Mouse (Mus musculus) hindbrain, embryonic 11.5 days (tissue): ENCODE measurements around the gene Ecd. TPM values are rescaled to one million over a fixed set of nuclear protein-coding genes. Genes with fewer than 3 reads are reported as not detected.
A peak's percentile ranks its signal among the peaks of the same experiment; 100 is the strongest.
"Not testable (repeated sequence)": the region's sequence is repeated elsewhere in the genome, so short reads cannot be mapped to it uniquely, and the experiment has no call there.

Experiments
- ATAC-seq: fragments of 200-750 bp; cut with Nextera tagmentation; 2 replicates; pipeline ENCODE4 v1.8.0; 2017; ENCODE audit warnings: mild to moderate bottlenecking, moderate TSS enrichment, moderate library complexity; ENCODE audit not compliant: low FRiP score
- DNase-seq: peaks from one replicate; pipeline ENCODE4 v3.0.0-alpha.2; 2015; ENCODE audit warnings: low spot score
- H3K27ac ChIP-seq: fragments of 300-500 bp; sonication (generic); 2 replicates; pipeline ENCODE4 v1.5.1; 2014; ENCODE audit warnings: mild to moderate bottlenecking, low read depth, low read length
- H3K27me3 ChIP-seq: fragments of 300-500 bp; sonication (generic); 2 replicates; pipeline ENCODE4 v1.6.1; 2014; ENCODE audit warnings: mild to moderate bottlenecking, low read length, moderate library complexity, mixed read lengths; ENCODE audit not compliant: control insufficient read depth, insufficient read depth
- H3K36me3 ChIP-seq: fragments of 300-500 bp; sonication (generic); 2 replicates; pipeline ENCODE4 v1.6.1; 2014; ENCODE audit warnings: mild to moderate bottlenecking, low read length, moderate library complexity, mixed read lengths; ENCODE audit not compliant: control insufficient read depth, insufficient read depth
- H3K4me1 ChIP-seq: fragments of 300-500 bp; sonication (generic); replicated peaks from 2 replicates; pipeline ENCODE4 v1.6.1; 2014; ENCODE audit warnings: low read length, mixed read lengths; ENCODE audit not compliant: control insufficient read depth, insufficient read depth
- H3K4me2 ChIP-seq: fragments of 300-500 bp; sonication (generic); replicated peaks from 2 replicates; pipeline ENCODE4 v1.6.1; 2014; ENCODE audit warnings: mild to moderate bottlenecking, low read depth, low read length
- H3K4me3 ChIP-seq: fragments of 300-500 bp; sonication (generic); 2 replicates; pipeline ENCODE4 v1.5.1; 2014; ENCODE audit warnings: low read depth, low read length
- H3K9ac ChIP-seq: fragments of 300-500 bp; sonication (generic); 2 replicates; pipeline ENCODE4 v1.6.1; 2014; ENCODE audit warnings: low read depth, low read length
- H3K9me3 ChIP-seq: fragments of 300-500 bp; sonication (generic); 2 replicates; pipeline ENCODE4 v1.6.1; 2016; ENCODE audit warnings: low read length; ENCODE audit not compliant: control insufficient read depth
- WGBS: fragments of 180-500 bp; shearing (Covaris S2); extraction: QIAGEN DNeasy Blood & Tissue Kit; methylation state at CpG from one replicate; pipeline ENCODE4 v1.1.7; 2014; 5-methylcytosine and 5-hydroxymethylcytosine counted together
- polyA plus RNA-seq: library from polyadenylated mRNA; unstranded; fragments of >200 nt; fragmentation: Nextera tagmentation; extraction: Ambion mirVana; gene quantifications from 2 replicates; pipeline ENCODE4 v1.2.1, GENCODE M21; 2014

Ecd gene
- polyA plus RNA-seq, 1 experiment from 2014 or later, result 64.0 TPM

DNA sequence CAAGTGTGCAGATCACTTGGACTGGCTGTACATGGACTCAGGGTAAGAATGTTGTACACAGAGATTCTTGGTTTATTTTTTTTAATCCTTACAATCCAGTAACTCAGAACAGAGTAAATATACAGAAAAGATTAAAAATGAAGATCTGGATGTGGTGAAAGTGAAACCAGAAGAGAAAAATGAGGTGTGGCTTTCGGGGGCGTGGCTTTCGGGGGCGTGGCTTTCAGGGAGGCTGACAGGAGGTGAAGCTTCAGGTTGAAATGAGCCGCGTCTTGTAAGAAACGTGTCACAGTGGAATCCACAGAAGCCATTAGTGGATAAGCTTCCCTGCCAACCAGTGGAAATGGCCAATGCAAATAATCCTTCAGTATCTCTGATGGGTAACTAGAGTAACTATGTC is 7.1 kb downstream of the Ecd start:
- H3K4me1 ChIP-seq, result no peaks in the 10 kb centered on the region
- no peak overlapping the region for H3K4me3 ChIP-seq
- H3K9ac ChIP-seq, result no peak overlapping the region
- no peaks in the 10 kb centered on the region for H3K9me3 ChIP-seq
- WGBS, result 83% methylated on average over 7 of the region's 7 CpGs
- ATAC-seq, result no peak
- H3K36me3 ChIP-seq, result no peaks in the 10 kb centered on the region
- DNase-seq, result no peak
- no peak overlapping the region for H3K27ac ChIP-seq
- no peaks in the 10 kb centered on the region for H3K27me3 ChIP-seq
- no peak overlapping the region for H3K4me2 ChIP-seq

DNA sequence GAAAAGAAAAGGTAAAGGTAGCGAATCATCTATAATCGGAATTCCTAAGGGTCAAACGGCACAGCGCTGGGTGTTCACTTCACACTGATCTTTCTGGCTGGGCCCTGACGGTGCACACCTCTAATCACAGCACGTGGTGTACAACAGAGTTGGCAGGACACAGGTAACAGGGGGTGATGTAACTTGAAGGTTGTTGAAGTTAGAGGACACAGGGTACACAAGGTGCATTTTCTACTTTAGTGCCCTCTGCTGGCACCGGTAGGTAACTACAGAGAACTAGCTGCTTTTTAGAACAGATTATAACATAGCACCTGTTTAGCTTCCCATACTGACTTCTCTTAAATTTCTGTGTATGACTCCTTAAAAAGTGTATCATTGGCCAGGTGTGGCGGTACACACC is 7.8 kb downstream of the Ecd start:
- 87% methylated on average over 8 of the region's 8 CpGs for WGBS
- H3K36me3 ChIP-seq, result no peaks in the 10 kb centered on the region
- ATAC-seq (no peak), DNase-seq (peak; percentile 27)
- no peak overlapping the region for H3K9ac ChIP-seq
- H3K4me1 ChIP-seq, result no peaks in the 10 kb centered on the region
- H3K4me3 ChIP-seq, result no peak overlapping the region
- no peak overlapping the region for H3K27ac ChIP-seq
- no peaks in the 10 kb centered on the region for H3K27me3 ChIP-seq
- H3K9me3 ChIP-seq, result no peaks in the 10 kb centered on the region
- no peak overlapping the region for H3K4me2 ChIP-seq

DNA sequence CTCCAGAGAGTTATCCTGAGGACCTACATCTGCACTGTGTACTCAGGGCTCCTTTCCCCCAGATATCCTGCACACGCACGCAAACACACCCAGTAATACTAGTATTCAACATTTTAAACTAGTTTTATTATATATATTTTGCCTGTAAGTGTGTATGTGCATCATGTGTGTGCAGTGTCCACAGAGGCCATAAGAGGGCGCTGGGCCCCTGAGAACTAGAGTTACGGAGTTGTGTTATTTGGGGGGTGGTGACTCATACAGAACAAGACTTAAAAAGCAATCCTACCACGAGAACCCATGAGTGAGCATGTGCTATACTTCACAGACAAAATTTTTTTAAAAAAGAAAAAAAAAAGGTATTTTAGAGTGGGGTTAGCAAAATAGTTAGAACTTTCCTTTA is 8.5 kb downstream of the Ecd start:
- Histone ChIP-seq H3K27ac (no peak overlapping the region), H3K36me3 (0 out of 2 replicates have a peak, but pooled peaks cover under 1% of the 10 kb centered on the region), H3K27me3 (no peaks in the 10 kb centered on the region), H3K9me3 (no peaks in the 10 kb centered on the region), H3K9ac (no peak overlapping the region), H3K4me2 (no peak overlapping the region), H3K4me1 (no peaks in the 10 kb centered on the region), H3K4me3 (no peak overlapping the region)
- WGBS, result 94% methylated on average over 5 of the region's 5 CpGs
- ATAC-seq, result no peak
- no peak for DNase-seq

DNA sequence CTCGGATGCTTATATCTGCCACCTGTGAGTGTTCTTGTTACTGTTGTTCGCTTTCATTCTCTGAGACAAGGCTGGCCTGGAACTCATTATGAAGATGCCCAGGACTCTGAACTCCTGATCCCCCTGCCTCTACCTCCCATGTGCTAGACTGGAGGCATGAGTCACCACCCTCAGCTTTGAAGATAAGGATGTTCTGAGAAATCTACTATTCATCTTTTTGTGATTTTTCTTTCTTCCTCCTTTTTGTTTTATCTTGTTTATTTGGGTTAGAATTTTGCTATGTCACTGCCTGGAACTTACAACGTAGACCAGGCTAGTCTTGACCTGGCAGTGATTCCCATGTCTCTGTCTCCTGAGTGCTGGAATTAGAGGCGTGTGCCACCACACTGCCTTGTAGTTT is 16.6 kb downstream of the Ecd start:
- no peaks in the 10 kb centered on the region for H3K4me1 ChIP-seq
- no peaks in the 10 kb centered on the region for H3K9me3 ChIP-seq
- no peak overlapping the region for H3K4me2 ChIP-seq
- H3K27me3 ChIP-seq, result no peaks in the 10 kb centered on the region
- peaks cover 10% of the 10 kb centered on the region; the same call in 1 of the 2 replicates for H3K36me3 ChIP-seq
- DNase-seq, result no peak
- H3K4me3 ChIP-seq, result no peak overlapping the region
- no peak overlapping the region for H3K27ac ChIP-seq
- no peak overlapping the region for H3K9ac ChIP-seq
- ATAC-seq, result no peak
- WGBS, result 98% methylated on average over 4 of the region's 4 CpGs

GRCm38 (mm10) chr14:20328474-20328873 is 19.4 kb downstream of the Ecd start:
- peaks cover 6% of the 10 kb centered on the region; the same call in 1 of the 2 replicates for H3K36me3 ChIP-seq
- peak; percentile 11 for DNase-seq

GRCm38 (mm10) chr14:20324196-20324595 is 23.7 kb downstream of the Ecd start:
- Histone ChIP-seq H3K4me2 (no peak overlapping the region), H3K9ac (no peak overlapping the region), H3K4me3 (no peak overlapping the region), H3K9me3 (no peaks in the 10 kb centered on the region), H3K27me3 (no peaks in the 10 kb centered on the region), H3K27ac (no peak overlapping the region), H3K36me3 (peaks cover 6% of the 10 kb centered on the region; the same call in 1 of the 2 replicates), H3K4me1 (no peaks in the 10 kb centered on the region)
- ATAC-seq (no peak), DNase-seq (no peak)
- WGBS, result 99% methylated on average over 9 of the region's 9 CpGs

More at GRCm38 (mm10) chr14:20328474-20328873, 19.4 kb downstream of the Ecd start:
- WGBS, result 68% methylated on average over 9 of the region's 9 CpGs
- no peak for ATAC-seq
- H3K27ac ChIP-seq, result no peak overlapping the region
- H3K9ac ChIP-seq, result no peak overlapping the region
- no peak overlapping the region for H3K4me3 ChIP-seq
- no peaks in the 10 kb centered on the region for H3K27me3 ChIP-seq
- no peaks in the 10 kb centered on the region for H3K4me1 ChIP-seq
- H3K9me3 ChIP-seq, result no peaks in the 10 kb centered on the region
- no peak overlapping the region for H3K4me2 ChIP-seq

DNA sequence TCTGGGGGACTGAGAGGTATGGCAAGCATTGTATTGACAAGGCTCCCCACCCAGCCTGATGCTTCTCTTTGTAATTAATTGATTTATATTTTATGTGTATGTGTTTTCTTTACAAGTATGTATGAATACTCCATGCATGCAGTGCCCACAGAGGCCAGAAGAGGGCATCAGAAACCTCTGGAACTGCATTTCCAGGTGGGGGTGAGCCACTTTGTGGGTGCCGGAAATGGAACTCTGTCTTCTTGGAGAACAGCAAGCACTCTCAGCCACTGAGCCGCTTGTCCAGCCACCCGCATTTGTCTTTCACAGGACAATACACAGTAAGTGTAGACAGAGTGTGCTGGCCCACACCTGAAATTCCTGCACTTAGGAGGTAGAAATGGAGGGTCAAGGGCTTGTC is 28.5 kb downstream of the Ecd start:
- Histone ChIP-seq H3K27ac (no peak overlapping the region), H3K9me3 (no peaks in the 10 kb centered on the region), H3K9ac (no peak overlapping the region), H3K27me3 (no peaks in the 10 kb centered on the region), H3K4me1 (no peaks in the 10 kb centered on the region), H3K36me3 (no peaks in the 10 kb centered on the region), H3K4me3 (no peak overlapping the region), H3K4me2 (no peak overlapping the region)
- ATAC-seq (no peak), DNase-seq (peak; percentile 54)
- 83% methylated on average over 3 of the region's 3 CpGs for WGBS

- WGBS, result 89% methylated on average over 1 of the region's 1 CpGs
- no peak overlapping the region for H3K4me3 ChIP-seq
- DNase-seq, result no peak
- H3K27me3 ChIP-seq, result no peaks in the 10 kb centered on the region
- no peak overlapping the region for H3K9ac ChIP-seq
- no peaks in the 10 kb centered on the region for H3K36me3 ChIP-seq
- no peak overlapping the region for H3K4me2 ChIP-seq
- no peak for ATAC-seq
- no peak overlapping the region for H3K27ac ChIP-seq
- H3K9me3 ChIP-seq, result no peaks in the 10 kb centered on the region
- H3K4me1 ChIP-seq, result no peaks in the 10 kb centered on the region
Observed at GRCm38 (mm10) chr14:20315137-20315536, 32.8 kb downstream of the Ecd start.

GRCm38 (mm10) chr14:20305085-20305484 is 42.8 kb downstream of the Ecd start:
- not testable (repeated sequence) for DNase-seq, H3K36me3 ChIP-seq, ATAC-seq, H3K27ac ChIP-seq, H3K4me2 ChIP-seq, H3K27me3 ChIP-seq, H3K9ac ChIP-seq, H3K9me3 ChIP-seq, H3K4me1 ChIP-seq, H3K4me3 ChIP-seq
- WGBS, result 86% methylated on average over 2 of the region's 2 CpGs
